Mouse (Mus musculus) MN1 (cell line): ENCODE data around the gene Bglap3.
"Not testable (repeated sequence)": the region's sequence is repeated elsewhere in the genome, so short reads cannot be mapped to it uniquely, and the experiment has no call there.

ENCODE experiments used
- DNase-seq: peaks from one replicate; pipeline ENCODE4 v3.0.0-alpha.2; 2016; ENCODE audit warnings: low spot score

Bglap3 gene

GRCm38 (mm10) chr3:88372643-88373042 is at the start of gene Bglap3:
TSS of gene Bglap3 (minus strand) at chr3:88372743.
- DNase-seq = not testable (repeated sequence)

GRCm38 (mm10) chr3:88422020-88422720 is 49.6 kb upstream of the Bglap3 start:
- peak; percentile 89 for DNase-seq

GRCm38 (mm10) chr3:88420771-88421170 is 48.2 kb upstream of the Bglap3 start:
- no peak for DNase-seq

GRCm38 (mm10) chr3:88418016-88418415 is 45.5 kb upstream of the Bglap3 start:
- no peak for DNase-seq

GRCm38 (mm10) chr3:88415668-88416067 is 43.1 kb upstream of the Bglap3 start:
- no peak for DNase-seq

GRCm38 (mm10) chr3:88412636-88413035 is 40.1 kb upstream of the Bglap3 start:
- no peak for DNase-seq

- DNase-seq = no peak
Measured at GRCm38 (mm10) chr3:88411681-88412080, 39.1 kb upstream of the Bglap3 start.

- DNase-seq = no peak
Measured at GRCm38 (mm10) chr3:88410645-88411031, 38.1 kb upstream of the Bglap3 start.

- DNase-seq = peak; percentile 91
Measured at GRCm38 (mm10) chr3:88409741-88410644, 37.5 kb upstream of the Bglap3 start, which contains the start of gene Pmf1. TSS of gene Pmf1 (minus strand) at chr3:88410331.

- peak; percentile 43 for DNase-seq
Measured at GRCm38 (mm10) chr3:88408953-88409352, 36.4 kb upstream of the Bglap3 start.

- DNase-seq = no peak
Measured at GRCm38 (mm10) chr3:88407529-88407928, 35.0 kb upstream of the Bglap3 start.

GRCm38 (mm10) chr3:88407090-88407489 is 34.5 kb upstream of the Bglap3 start:
- peak; percentile 90 for DNase-seq

- no peak for DNase-seq
Measured at GRCm38 (mm10) chr3:88403522-88404230, 31.1 kb upstream of the Bglap3 start.

- peak; percentile 88 for DNase-seq
Measured at GRCm38 (mm10) chr3:88398666-88399065, 26.1 kb upstream of the Bglap3 start.

- no peak for DNase-seq
Measured at GRCm38 (mm10) chr3:88395742-88396141, 23.2 kb upstream of the Bglap3 start.

GRCm38 (mm10) chr3:88395288-88395687 is 22.7 kb upstream of the Bglap3 start:
- DNase-seq = no peak

- no peak for DNase-seq
Measured at GRCm38 (mm10) chr3:88393776-88394375, 21.3 kb upstream of the Bglap3 start.

GRCm38 (mm10) chr3:88384364-88384763 is 11.8 kb upstream of the Bglap3 start, which contains the start of gene Bglap:
TSS of gene Bglap (minus strand) at chr3:88384464.
- no peak for DNase-seq

- not testable (repeated sequence) for DNase-seq
Measured at GRCm38 (mm10) chr3:88382383-88382782, 9.8 kb upstream of the Bglap3 start.

GRCm38 (mm10) chr3:88381389-88382315 is 9.1 kb upstream of the Bglap3 start:
- peak; percentile 71 for DNase-seq

- DNase-seq = not testable (repeated sequence)
Measured at GRCm38 (mm10) chr3:88378599-88378998, 6.1 kb upstream of the Bglap3 start, which contains the start of gene Bglap2. TSS of gene Bglap2 (minus strand) at chr3:88378699.
